Mouse (Mus musculus): ENCODE results near the gene Akap7. TPM values are rescaled to one million over a fixed set of nuclear protein-coding genes. Genes with fewer than 3 reads are reported as not detected.

The Akap7 gene
- total RNA-seq, 2 experiments from 2014 or later, result 10.1 to 21.6 TPM

GRCm38 (mm10) chr10:25154225-25154624 lies 153.4 kb downstream of the Akap7 start:
- no peak for ATAC-seq (replicated peaks; ENCODE audit: low FRiP score, low TSS enrichment, poor library complexity, severe bottlenecking)

- ATAC-seq (replicated peaks; ENCODE audit: low FRiP score, low TSS enrichment, poor library complexity, severe bottlenecking), result no peak
Observed at GRCm38 (mm10) chr10:25151172-25151800, 156.4 kb downstream of the Akap7 start.

GRCm38 (mm10) chr10:25145851-25146250 lies 161.8 kb downstream of the Akap7 start:
- ATAC-seq (replicated peaks; ENCODE audit: low FRiP score, low TSS enrichment, poor library complexity, severe bottlenecking), result no peak

GRCm38 (mm10) chr10:25144787-25145761 lies 162.6 kb downstream of the Akap7 start:
- ATAC-seq (replicated peaks; ENCODE audit: low FRiP score, low TSS enrichment, poor library complexity, severe bottlenecking), result peak; percentile 79

GRCm38 (mm10) chr10:25141781-25142180 lies 165.9 kb downstream of the Akap7 start:
- ATAC-seq (replicated peaks; ENCODE audit: low FRiP score, low TSS enrichment, poor library complexity, severe bottlenecking), result no peak

GRCm38 (mm10) chr10:25140155-25140755 lies 167.4 kb downstream of the Akap7 start:
- ATAC-seq (replicated peaks; ENCODE audit: low FRiP score, low TSS enrichment, poor library complexity, severe bottlenecking), result no peak

GRCm38 (mm10) chr10:25133581-25133980 lies 174.1 kb downstream of the Akap7 start:
- ATAC-seq (replicated peaks; ENCODE audit: low FRiP score, low TSS enrichment, poor library complexity, severe bottlenecking), result peak; percentile 99

GRCm38 (mm10) chr10:25128455-25128863 lies 179.2 kb downstream of the Akap7 start:
- ATAC-seq (replicated peaks; ENCODE audit: low FRiP score, low TSS enrichment, poor library complexity, severe bottlenecking), result no peak

GRCm38 (mm10) chr10:25126035-25126434 lies 181.6 kb downstream of the Akap7 start:
- ATAC-seq (replicated peaks; ENCODE audit: low FRiP score, low TSS enrichment, poor library complexity, severe bottlenecking), result no peak

GRCm38 (mm10) chr10:25120871-25121554 lies 186.7 kb downstream of the Akap7 start:
- ATAC-seq (replicated peaks; ENCODE audit: low FRiP score, low TSS enrichment, poor library complexity, severe bottlenecking), result no peak

Other genes with a start within 250 kb of the Akap7 start
- gene Epb41l2, start 51.9 kb upstream of the Akap7 start, total RNA-seq (2014; fragmentation: Nextera tagmentation), result 12.8 and 20.1 TPM in 2 replicates
- gene Epb41l2, start 51.9 kb upstream of the Akap7 start, total RNA-seq (2017), result 15.8 and 16.0 TPM in 2 replicates
- not detected in 2 replicates for gene Smlr1, start 228.4 kb upstream of the Akap7 start, total RNA-seq (2014; fragmentation: Nextera tagmentation)
- not detected in 2 replicates for gene Smlr1, start 228.4 kb upstream of the Akap7 start, total RNA-seq (2017)